Mouse (Mus musculus) lung, embryonic 14.5 days (tissue): ENCODE measurements at regions not wholly inside any gene's neighbourhood (a gene's known extent, or its start where the extent isn't known, plus 50 kb on each side); places are given as distances from the start of the nearest gene placed in this dataset.

Source experiments
- ATAC-seq: fragments of 200-750 bp; cut with Nextera tagmentation; 2 replicates; pipeline ENCODE4 v1.8.0; 2017; ENCODE audit warnings: mild to moderate bottlenecking, moderate TSS enrichment, moderate library complexity; ENCODE audit not compliant: insufficient read depth
- DNase-seq: peaks from one replicate; pipeline ENCODE4 v3.0.0-alpha.2; 2015
- H3K27ac ChIP-seq: fragments of 300-500 bp; sonication (generic); 2 replicates; pipeline ENCODE4 v1.5.1; 2014; ENCODE audit warnings: low read depth, mild to moderate bottlenecking, moderate library complexity
- H3K27me3 ChIP-seq: fragments of 300-500 bp; sonication (generic); 2 replicates; pipeline ENCODE4 v1.6.1; 2014; ENCODE audit warnings: low read length, control low read depth; ENCODE audit not compliant: insufficient read depth
- H3K36me3 ChIP-seq: fragments of 300-500 bp; sonication (generic); 2 replicates; pipeline ENCODE4 v1.6.1; 2014; ENCODE audit warnings: control low read depth; ENCODE audit not compliant: insufficient read depth
- H3K4me1 ChIP-seq: fragments of 300-500 bp; sonication (generic); 2 replicates; pipeline ENCODE4 v1.6.1; 2014; ENCODE audit warnings: antibody characterized with exemption, control low read depth; ENCODE audit not compliant: insufficient read depth
- H3K4me2 ChIP-seq: fragments of 300-500 bp; sonication (generic); 2 replicates; pipeline ENCODE4 v1.6.1; 2014; ENCODE audit warnings: mild to moderate bottlenecking
- H3K4me3 ChIP-seq: fragments of 300-500 bp; sonication (generic); 2 replicates; pipeline ENCODE4 v1.5.1; 2014; ENCODE audit warnings: low read depth, low read length
- H3K9ac ChIP-seq: fragments of 300-500 bp; sonication (generic); 2 replicates; pipeline ENCODE4 v1.6.1; 2014
- H3K9me3 ChIP-seq: fragments of 300-500 bp; sonication (generic); 2 replicates; pipeline ENCODE4 v1.6.1; 2016; ENCODE audit warnings: low read depth, low read length, control low read depth
- CTCF ChIP-seq: IDR thresholded peaks from 2 replicates; pipeline ENCODE4 v1.5.1; 2016; ENCODE audit warnings: antibody characterized with exemption, low read depth
- WGBS: fragments of 180-500 bp; shearing (Covaris S2); extraction: QIAGEN DNeasy Blood & Tissue Kit; methylation state at CpG from one replicate; pipeline ENCODE4 v1.1.7; 2014; 5-methylcytosine and 5-hydroxymethylcytosine counted together

GRCm38 (mm10) chr12:6211266-6211665, 835.8 kb upstream of the Klhl29 start:
- ATAC-seq (no peak), DNase-seq (no peak)
- H3K27ac ChIP-seq, result no peak overlapping the region
- H3K4me1 ChIP-seq, result no peaks in the 10 kb centered on the region
- H3K4me3 ChIP-seq, result no peak overlapping the region
- WGBS, result 69% methylated on average over 1 of the region's 1 CpGs
- H3K9me3 ChIP-seq, result no peaks in the 10 kb centered on the region
- H3K9ac ChIP-seq, result no peak overlapping the region
- no peak overlapping the region for H3K4me2 ChIP-seq
- H3K36me3 ChIP-seq, result no peaks in the 10 kb centered on the region
- no peaks in the 10 kb centered on the region for H3K27me3 ChIP-seq
- no peak for TF ChIP-seq CTCF

GRCm38 (mm10) chr12:6189232-6189631, 813.8 kb upstream of the Klhl29 start:
- Histone ChIP-seq H3K4me3 (no peak overlapping the region), H3K36me3 (no peaks in the 10 kb centered on the region), H3K27ac (no peak overlapping the region), H3K4me1 (no peaks in the 10 kb centered on the region), H3K9me3 (no peaks in the 10 kb centered on the region), H3K9ac (no peak overlapping the region), H3K4me2 (no peak overlapping the region), H3K27me3 (no peaks in the 10 kb centered on the region)
- ATAC-seq, result no peak
- DNase-seq, result no peak
- 39% methylated on average over 3 of the region's 3 CpGs for WGBS
- no peak for TF ChIP-seq CTCF

GRCm38 (mm10) chr12:6168795-6169194, 793.3 kb upstream of the Klhl29 start:
- no peaks in the 10 kb centered on the region for H3K4me1 ChIP-seq
- TF ChIP-seq CTCF, result no peak

GRCm38 (mm10) chr12:6154287-6154686, 778.8 kb upstream of the Klhl29 start:
- TF ChIP-seq CTCF, result no peak

More at GRCm38 (mm10) chr12:6168795-6169194, 793.3 kb upstream of the Klhl29 start:
- no peaks in the 10 kb centered on the region for H3K9me3 ChIP-seq
- H3K36me3 ChIP-seq, result no peaks in the 10 kb centered on the region
- H3K27me3 ChIP-seq, result no peaks in the 10 kb centered on the region
- no peak for DNase-seq
- H3K9ac ChIP-seq, result no peak overlapping the region
- no peak overlapping the region for H3K27ac ChIP-seq
- no peak for ATAC-seq
- no peak overlapping the region for H3K4me2 ChIP-seq
- no peak overlapping the region for H3K4me3 ChIP-seq

GRCm38 (mm10) chr12:6151476-6151875, 776.0 kb upstream of the Klhl29 start:
- Histone ChIP-seq H3K27me3 (no peaks in the 10 kb centered on the region), H3K9ac (no peak overlapping the region), H3K36me3 (no peaks in the 10 kb centered on the region), H3K27ac (no peak overlapping the region), H3K4me1 (no peaks in the 10 kb centered on the region), H3K4me3 (no peak overlapping the region), H3K4me2 (no peak overlapping the region), H3K9me3 (no peaks in the 10 kb centered on the region)
- no peak for TF ChIP-seq CTCF
- ATAC-seq, result no peak
- no peak for DNase-seq
- WGBS, result 84% methylated on average over 3 of the region's 3 CpGs

More at GRCm38 (mm10) chr12:6154287-6154686, 778.8 kb upstream of the Klhl29 start:
- Histone ChIP-seq H3K9ac (no peak overlapping the region), H3K4me3 (no peak overlapping the region), H3K4me2 (no peak overlapping the region), H3K27ac (no peak overlapping the region), H3K36me3 (no peaks in the 10 kb centered on the region), H3K4me1 (no peaks in the 10 kb centered on the region), H3K27me3 (no peaks in the 10 kb centered on the region), H3K9me3 (no peaks in the 10 kb centered on the region)
- ATAC-seq (no peak), DNase-seq (no peak)
- WGBS, result 72% methylated on average over 2 of the region's 2 CpGs

- Histone ChIP-seq H3K27ac (no peak overlapping the region), H3K27me3 (no peaks in the 10 kb centered on the region), H3K36me3 (no peaks in the 10 kb centered on the region), H3K4me3 (no peak overlapping the region), H3K9me3 (no peaks in the 10 kb centered on the region), H3K4me1 (no peaks in the 10 kb centered on the region), H3K9ac (no peak overlapping the region), H3K4me2 (no peak overlapping the region)
- 87% methylated on average over 2 of the region's 2 CpGs for WGBS
- TF ChIP-seq CTCF, result no peak
- no peak for ATAC-seq
- peak; percentile 23 for DNase-seq
Measured at GRCm38 (mm10) chr12:6132451-6132850, 757.0 kb upstream of the Klhl29 start.

GRCm38 (mm10) chr12:6119557-6119956, 744.1 kb upstream of the Klhl29 start:
- H3K9me3 ChIP-seq, result no peaks in the 10 kb centered on the region
- H3K27me3 ChIP-seq, result no peaks in the 10 kb centered on the region
- DNase-seq (no peak), ATAC-seq (no peak)
- no peaks in the 10 kb centered on the region for H3K36me3 ChIP-seq
- no peak overlapping the region for H3K4me2 ChIP-seq
- WGBS, result 88% methylated on average over 3 of the region's 3 CpGs
- no peak overlapping the region for H3K27ac ChIP-seq
- no peaks in the 10 kb centered on the region for H3K4me1 ChIP-seq
- no peak for TF ChIP-seq CTCF
- no peak overlapping the region for H3K4me3 ChIP-seq
- no peak overlapping the region for H3K9ac ChIP-seq

GRCm38 (mm10) chr12:6115254-6115653, 739.8 kb upstream of the Klhl29 start:
- H3K9me3 ChIP-seq, result no peaks in the 10 kb centered on the region
- H3K4me2 ChIP-seq, result no peak overlapping the region
- no peak overlapping the region for H3K27ac ChIP-seq
- 64% methylated on average over 1 of the region's 1 CpGs for WGBS
- no peak for DNase-seq
- TF ChIP-seq CTCF, result no peak
- no peaks in the 10 kb centered on the region for H3K36me3 ChIP-seq
- H3K27me3 ChIP-seq, result no peaks in the 10 kb centered on the region
- H3K4me3 ChIP-seq, result no peak overlapping the region
- no peaks in the 10 kb centered on the region for H3K4me1 ChIP-seq
- no peak for ATAC-seq
- no peak overlapping the region for H3K9ac ChIP-seq
